Mouse (Mus musculus) cerebral cortex, adult 2 months (tissue): ENCODE results near the gene Klk5.

Experiments
- WGBS: fragments of 180-500 bp; shearing (Covaris S2); methylation state at CpG from one replicate; pipeline ENCODE4 v1.1.7; 2018; 5-methylcytosine and 5-hydroxymethylcytosine counted together

Gene Klk5

GRCm38 (mm10) chr7:43878281-43878680, 36.5 kb downstream of the Klk5 start:
- 53% methylated on average over 1 of the region's 1 CpGs for WGBS

DNA sequence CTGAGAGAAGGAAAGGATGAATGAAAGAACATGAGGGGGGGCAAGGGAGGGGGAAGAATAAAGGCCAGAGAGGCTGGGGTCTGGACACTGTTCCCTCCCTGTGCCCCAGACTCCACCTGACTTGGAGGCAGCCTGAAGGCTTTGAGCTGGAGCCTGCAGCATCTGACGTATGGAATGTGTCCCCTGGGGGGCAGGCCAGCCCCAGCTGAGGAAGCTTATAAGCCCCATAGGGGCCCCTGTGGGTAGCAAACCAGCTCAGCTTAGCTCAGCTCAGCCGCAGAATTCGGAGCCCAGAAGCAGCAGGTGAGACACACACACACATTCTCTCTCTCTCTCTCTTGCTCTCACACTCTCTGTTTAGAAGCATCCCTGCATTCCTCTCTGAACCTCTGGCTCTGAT, 39.1 kb downstream of the Klk5 start, which contains the start of gene Klk4:
Gene Klk4, plus strand, starts transcription at position 249 of the 400 bp plus-strand sequence.
- 29% methylated on average over 3 of the region's 3 CpGs for WGBS

DNA sequence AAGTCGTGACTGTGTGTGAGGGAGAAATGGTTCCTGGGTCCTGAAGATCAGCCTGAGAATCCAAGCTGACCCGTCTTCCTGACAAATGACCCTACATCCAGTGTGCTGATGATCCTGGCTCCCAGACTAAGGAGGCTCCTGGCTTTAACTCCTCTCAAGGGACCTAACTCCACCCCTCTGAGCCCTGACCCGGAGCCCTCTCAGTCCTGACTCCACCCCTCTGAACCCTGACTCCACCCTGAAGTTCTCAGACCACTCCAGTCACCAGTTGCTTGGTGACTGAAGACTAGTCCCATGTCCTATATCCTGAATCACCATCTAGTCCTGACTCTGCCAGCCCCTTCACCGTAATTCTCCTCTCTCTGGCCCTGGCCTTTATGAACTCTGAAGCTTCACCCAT, 40.6 kb downstream of the Klk5 start:
- WGBS, result 39% methylated on average over 4 of the region's 4 CpGs

DNA sequence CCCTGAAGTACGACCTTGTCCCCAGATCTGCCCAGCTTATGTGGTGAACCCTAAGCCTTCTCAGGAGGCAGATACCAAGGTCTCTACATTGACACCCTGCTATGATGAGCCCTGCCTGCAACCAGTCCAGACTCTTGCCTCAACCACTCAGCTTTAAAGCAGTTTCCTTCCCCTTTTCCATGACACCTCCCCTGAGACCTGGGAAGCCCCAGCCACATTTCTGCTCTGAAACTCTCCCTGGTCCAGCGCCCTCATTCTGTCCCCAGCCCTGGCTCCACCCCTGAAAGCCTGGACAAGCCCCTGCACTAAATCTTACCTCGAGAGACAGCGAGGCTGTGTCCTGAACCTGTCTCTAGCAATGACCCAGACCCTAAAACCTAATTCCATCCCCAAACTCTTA, 41.0 kb downstream of the Klk5 start:
- 41% methylated on average over 4 of the region's 4 CpGs for WGBS

- WGBS, result 11% methylated on average over 14 of the region's 14 CpGs
Measured at GRCm38 (mm10) chr7:43883547-43883946, 41.8 kb downstream of the Klk5 start.

DNA sequence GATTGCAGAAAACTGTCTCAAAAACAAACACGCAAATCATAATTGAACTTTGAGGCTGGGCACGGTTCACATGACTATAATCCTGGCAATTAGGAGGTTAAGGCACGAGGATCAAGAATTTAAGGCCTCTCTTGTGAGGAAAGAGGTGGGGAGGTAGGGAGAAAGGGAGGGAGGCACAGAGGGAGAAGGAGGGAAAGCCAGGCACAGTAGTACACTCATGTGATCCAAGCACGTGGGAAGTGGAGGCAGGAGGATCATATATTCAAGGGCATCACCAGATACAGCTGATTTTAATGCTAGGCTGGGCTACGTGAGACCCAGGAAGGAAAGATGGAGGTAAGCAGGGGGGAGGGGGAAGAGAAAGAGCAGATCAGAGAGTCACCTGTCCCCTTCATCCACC, 49.6 kb downstream of the Klk5 start:
- WGBS, result 73% methylated on average over 5 of the region's 5 CpGs

GRCm38 (mm10) chr7:43891788-43892187, 50.0 kb downstream of the Klk5 start:
- WGBS, result 76% methylated on average over 3 of the region's 3 CpGs

DNA sequence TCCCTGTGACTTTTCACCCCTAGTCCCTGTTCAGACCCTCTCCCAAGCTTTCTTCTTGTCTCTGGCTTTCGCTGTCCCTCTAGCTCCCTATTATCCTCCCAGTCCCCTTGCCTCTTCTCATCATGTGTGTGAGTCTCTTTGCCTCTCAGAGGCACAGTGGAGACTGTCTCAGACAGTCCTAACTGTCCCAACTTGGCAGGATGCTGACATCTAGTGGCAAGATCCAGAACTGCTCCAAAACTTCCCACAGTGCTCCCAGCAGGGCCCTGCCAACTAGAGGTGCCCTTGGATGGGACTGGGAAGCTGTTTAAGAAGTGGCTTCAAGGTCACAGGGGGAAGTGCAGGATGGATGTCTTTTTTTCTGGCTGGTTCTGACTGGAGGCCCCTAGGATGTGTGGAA, 53.1 kb downstream of the Klk5 start:
- WGBS, result 4% methylated on average over 1 of the region's 1 CpGs
